Mouse (Mus musculus) adrenal gland, postnatal 25 days (tissue): Measurements from ENCODE around the gene Itprid2. TPM values are rescaled to one million over a fixed set of nuclear protein-coding genes. Genes with fewer than 3 reads are reported as not detected.

ENCODE experiments used
- DNase-seq: peaks from one replicate; pipeline ENCODE4 v3.0.0; 2021; ENCODE audit warnings: mixed read lengths
- total RNA-seq: library from RNA; stranded (reverse); gene quantifications from 2 replicates; pipeline ENCODE4 v1.2.3, GENCODE M21; 2021

The Itprid2 gene
- total RNA-seq, 1 experiment from 2014 or later = 45.5 TPM

GRCm38 (mm10) chr2:79651185-79651584 lies 16.0 kb downstream of the Itprid2 start:
- DNase-seq = no peak

- DNase-seq = no peak
These were observed 16.5 kb downstream of the Itprid2 start for GRCm38 (mm10) chr2:79651701-79652100.

- DNase-seq = no peak
These were observed 17.4 kb downstream of the Itprid2 start for GRCm38 (mm10) chr2:79652502-79652901.

GRCm38 (mm10) chr2:79653093-79653808 lies 18.1 kb downstream of the Itprid2 start:
- DNase-seq = no peak

GRCm38 (mm10) chr2:79653809-79654164 lies 18.6 kb downstream of the Itprid2 start:
- DNase-seq = no peak

- no peak for DNase-seq
These were observed 21.9 kb downstream of the Itprid2 start for GRCm38 (mm10) chr2:79657062-79657461.

- DNase-seq = no peak
These were observed 25.4 kb downstream of the Itprid2 start for GRCm38 (mm10) chr2:79660417-79661185.

- DNase-seq = no peak
These were observed 26.4 kb downstream of the Itprid2 start for GRCm38 (mm10) chr2:79661486-79662104.

- DNase-seq = no peak
These were observed 29.6 kb downstream of the Itprid2 start for GRCm38 (mm10) chr2:79664532-79665286.

GRCm38 (mm10) chr2:79665492-79665891 lies 30.3 kb downstream of the Itprid2 start:
- DNase-seq = no peak

- DNase-seq = no peak
These were observed 40.1 kb downstream of the Itprid2 start for GRCm38 (mm10) chr2:79675266-79675665.

- DNase-seq = no peak
These were observed 42.6 kb downstream of the Itprid2 start for GRCm38 (mm10) chr2:79677663-79678257.

GRCm38 (mm10) chr2:79681672-79682071 lies 46.5 kb downstream of the Itprid2 start:
- no peak for DNase-seq

- DNase-seq = no peak
These were observed 48.1 kb downstream of the Itprid2 start for GRCm38 (mm10) chr2:79683258-79683657.

- no peak for DNase-seq
These were observed 55.7 kb downstream of the Itprid2 start for GRCm38 (mm10) chr2:79690838-79691237.

GRCm38 (mm10) chr2:79695190-79695589 lies 60.0 kb downstream of the Itprid2 start:
- DNase-seq = no peak

GRCm38 (mm10) chr2:79695939-79696338 lies 60.8 kb downstream of the Itprid2 start:
- DNase-seq = no peak

GRCm38 (mm10) chr2:79696478-79697230 lies 61.5 kb downstream of the Itprid2 start:
- DNase-seq = no peak

- no peak for DNase-seq
These were observed 63.0 kb downstream of the Itprid2 start for GRCm38 (mm10) chr2:79698166-79698565.

GRCm38 (mm10) chr2:79704773-79705172 lies 69.6 kb downstream of the Itprid2 start:
- DNase-seq = no peak

GRCm38 (mm10) chr2:79707575-79707974 lies 72.4 kb downstream of the Itprid2 start, which contains the start of gene Ppp1r1c:
TSS of gene Ppp1r1c (plus strand) at chr2:79707780.
- DNase-seq = no peak
